Mouse (Mus musculus) limb, embryonic 13.5 days (tissue): ENCODE measurements around the gene Fyttd1. TPM values are rescaled to one million over a fixed set of nuclear protein-coding genes. Genes with fewer than 3 reads are reported as not detected.
"Not testable (repeated sequence)": the region's sequence is repeated elsewhere in the genome, so short reads cannot be mapped to it uniquely, and the experiment has no call there.

Source experiments
- ATAC-seq: fragments of 200-750 bp; cut with Nextera tagmentation; 2 replicates; pipeline ENCODE4 v1.8.0; 2017; ENCODE audit warnings: low read depth, moderate number of reproducible peaks, moderate TSS enrichment; ENCODE audit not compliant: low FRiP score
- H3K27ac ChIP-seq: fragments of 300-500 bp; sonication (generic); 2 replicates; pipeline ENCODE4 v1.5.1; 2015; ENCODE audit warnings: inconsistent platforms, mild to moderate bottlenecking, moderate library complexity
- H3K27me3 ChIP-seq: fragments of 300-500 bp; sonication (generic); 2 replicates; pipeline ENCODE4 v1.6.1; 2015; ENCODE audit warnings: mild to moderate bottlenecking, inconsistent platforms
- H3K36me3 ChIP-seq: fragments of 300-500 bp; sonication (generic); 2 replicates; pipeline ENCODE4 v1.6.1; 2015; ENCODE audit warnings: inconsistent platforms, mild to moderate bottlenecking, moderate library complexity
- H3K4me1 ChIP-seq: fragments of 300-500 bp; sonication (generic); 2 replicates; pipeline ENCODE4 v1.6.1; 2015; ENCODE audit warnings: inconsistent platforms
- H3K4me2 ChIP-seq: fragments of 300-500 bp; sonication (generic); replicated peaks from 2 replicates; pipeline ENCODE4 v1.6.1; 2015; ENCODE audit warnings: inconsistent platforms, mild to moderate bottlenecking, moderate library complexity
- H3K4me3 ChIP-seq: fragments of 300-500 bp; sonication (generic); 2 replicates; pipeline ENCODE4 v1.5.1; 2015; ENCODE audit warnings: moderate library complexity, mild to moderate bottlenecking, inconsistent platforms
- H3K9ac ChIP-seq: fragments of 300-500 bp; sonication (generic); 2 replicates; pipeline ENCODE4 v1.6.1; 2015; ENCODE audit warnings: mild to moderate bottlenecking, inconsistent platforms
- H3K9me3 ChIP-seq: fragments of 300-500 bp; sonication (generic); 2 replicates; pipeline ENCODE4 v1.6.1; 2016; ENCODE audit warnings: inconsistent platforms
- WGBS: fragments of 180-500 bp; shearing (Covaris S2); methylation state at CpG from one replicate; pipeline ENCODE4 v1.1.7; 2015; 5-methylcytosine and 5-hydroxymethylcytosine counted together
- polyA plus RNA-seq: library from polyadenylated mRNA; unstranded; fragments of >200 nt; fragmentation: Nextera tagmentation; extraction: Ambion mirVana; gene quantifications from 2 replicates; pipeline ENCODE4 v1.2.1, GENCODE M21; 2015

Fyttd1 gene
- polyA plus RNA-seq, 1 experiment from 2014 or later = 112 TPM

DNA sequence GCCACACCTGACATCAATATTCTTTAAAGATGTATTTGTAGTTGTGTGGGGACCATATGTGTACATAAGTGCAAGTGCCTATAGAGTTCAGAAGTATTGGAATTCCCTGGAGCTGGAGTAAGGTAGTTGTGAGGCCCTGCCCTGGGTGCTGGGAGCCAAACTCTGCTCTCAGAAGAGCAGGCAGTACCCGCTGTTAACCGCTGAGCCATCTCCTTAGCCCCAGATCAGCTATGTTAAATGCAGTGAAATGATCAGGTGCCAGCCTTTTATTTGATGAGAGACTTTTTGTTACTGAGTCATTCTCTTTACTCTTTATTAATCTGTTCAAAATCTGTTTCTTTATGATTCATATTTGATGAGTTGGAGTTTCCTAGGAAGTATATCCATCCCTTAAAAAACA is 52.6 kb downstream of the Fyttd1 start:
- Histone ChIP-seq H3K9me3 (no peaks in the 10 kb centered on the region), H3K27ac (no peak overlapping the region), H3K4me1 (peaks cover 1% of the 10 kb centered on the region; the same call in 1 of the 2 replicates), H3K27me3 (no peaks in the 10 kb centered on the region), H3K4me2 (no peak overlapping the region), H3K36me3 (0 out of 2 replicates have a peak, but pooled peaks cover 8% of the 10 kb centered on the region), H3K9ac (no peak overlapping the region), H3K4me3 (no peak overlapping the region)
- 44% methylated on average over 2 of the region's 2 CpGs for WGBS
- ATAC-seq = no peak

GRCm38 (mm10) chr16:32934470-32934869 is 57.2 kb downstream of the Fyttd1 start:
- no peak overlapping the region for H3K9ac ChIP-seq
- H3K4me1 ChIP-seq = peaks cover 10% of the 10 kb centered on the region
- no peaks in the 10 kb centered on the region for H3K9me3 ChIP-seq
- no peak overlapping the region for H3K4me3 ChIP-seq
- no peak for ATAC-seq
- H3K27me3 ChIP-seq = no peaks in the 10 kb centered on the region
- 72% methylated on average over 2 of the region's 2 CpGs for WGBS
- H3K27ac ChIP-seq = no peak overlapping the region
- H3K36me3 ChIP-seq = no peaks in the 10 kb centered on the region
- H3K4me2 ChIP-seq = no peak overlapping the region

DNA sequence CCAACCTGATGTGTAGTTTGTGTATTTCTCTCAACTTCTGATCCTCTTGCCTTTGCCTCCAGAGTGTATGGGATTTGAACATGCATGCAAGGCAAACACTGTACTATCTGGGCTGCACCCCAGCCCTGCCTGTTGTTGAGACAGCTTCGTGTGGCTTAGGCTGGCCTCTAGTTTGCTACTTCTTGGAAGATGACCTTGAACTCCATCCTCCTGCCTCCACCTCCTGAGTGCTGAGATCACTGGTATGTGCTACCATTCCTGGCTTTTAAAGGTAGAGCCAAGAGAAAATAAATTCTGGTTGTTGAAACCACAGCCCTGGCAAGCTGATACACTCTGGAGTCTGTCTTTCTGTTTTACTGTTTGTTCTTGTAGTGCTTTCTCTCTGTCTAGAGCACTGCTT is 57.8 kb downstream of the Fyttd1 start:
- no peak overlapping the region for H3K9ac ChIP-seq
- no peak for ATAC-seq
- 76% methylated on average over 1 of the region's 1 CpGs for WGBS

DNA sequence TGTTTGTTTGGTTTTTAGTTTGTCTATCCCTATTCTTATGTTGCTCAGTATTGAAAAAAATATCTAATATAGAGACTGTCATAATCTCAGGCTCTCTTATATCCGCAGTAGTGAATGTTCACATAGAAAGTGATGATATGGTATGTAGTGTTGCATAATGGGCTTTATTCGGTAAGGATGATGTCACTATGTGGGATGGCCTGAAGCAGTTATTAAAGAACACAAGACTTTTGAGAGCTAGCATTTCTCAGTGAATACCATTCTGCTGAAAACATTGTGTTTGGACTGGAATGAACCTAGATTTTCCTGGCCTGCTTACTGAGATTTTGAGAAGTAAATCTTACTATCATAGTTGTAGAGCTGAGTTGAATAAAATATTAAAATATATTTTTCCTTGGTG is 60.1 kb downstream of the Fyttd1 start:
- H3K4me2 ChIP-seq = no peak overlapping the region
- H3K9me3 ChIP-seq = 0 out of 2 replicates have a peak, but pooled peaks cover 3% of the 10 kb centered on the region
- no peak overlapping the region for H3K9ac ChIP-seq
- peaks cover 10% of the 10 kb centered on the region for H3K4me1 ChIP-seq
- no peak for ATAC-seq
- H3K4me3 ChIP-seq = no peak overlapping the region
- H3K36me3 ChIP-seq = no peaks in the 10 kb centered on the region
- H3K27ac ChIP-seq = no peak overlapping the region
- WGBS = 86% methylated on average over 2 of the region's 2 CpGs
- no peaks in the 10 kb centered on the region for H3K27me3 ChIP-seq

More for the DNA sequence above, 57.8 kb downstream of the Fyttd1 start:
- H3K9me3 ChIP-seq = no peaks in the 10 kb centered on the region
- no peak overlapping the region for H3K4me3 ChIP-seq
- no peak overlapping the region for H3K4me2 ChIP-seq
- no peaks in the 10 kb centered on the region for H3K27me3 ChIP-seq
- no peak overlapping the region for H3K27ac ChIP-seq
- H3K36me3 ChIP-seq = no peaks in the 10 kb centered on the region
- peaks cover 10% of the 10 kb centered on the region for H3K4me1 ChIP-seq

- not testable (repeated sequence) for H3K36me3 ChIP-seq, H3K9ac ChIP-seq, H3K27ac ChIP-seq, H3K4me2 ChIP-seq, H3K9me3 ChIP-seq, H3K27me3 ChIP-seq, H3K4me3 ChIP-seq, ATAC-seq
- WGBS = 35% methylated on average over 3 of the region's 3 CpGs
- peaks cover 14% of the 10 kb centered on the region for H3K4me1 ChIP-seq
These were observed 62.0 kb downstream of the Fyttd1 start for GRCm38 (mm10) chr16:32939301-32939700.

DNA sequence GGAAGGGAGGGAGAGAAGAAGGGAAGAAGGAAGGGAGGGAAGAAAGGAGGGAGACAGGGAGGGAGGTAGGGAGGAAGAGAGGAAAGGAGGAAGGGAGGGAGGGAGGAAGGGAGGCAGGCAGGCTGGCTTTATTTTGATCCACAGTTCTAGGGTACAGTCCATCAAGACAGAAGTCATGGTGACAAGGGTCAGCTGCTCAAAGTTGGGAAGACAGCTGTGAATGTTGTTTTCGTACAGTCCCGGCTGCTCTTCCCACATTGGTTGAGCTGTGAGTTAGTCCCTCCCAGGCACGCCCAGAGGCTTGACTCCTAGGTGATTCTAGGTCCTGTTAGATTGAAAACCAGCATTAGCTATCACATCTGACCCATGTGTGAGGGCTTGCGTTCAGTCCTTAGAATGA is 62.4 kb downstream of the Fyttd1 start:
- peaks cover 14% of the 10 kb centered on the region for H3K4me1 ChIP-seq
- not testable (repeated sequence) for H3K9me3 ChIP-seq, H3K4me3 ChIP-seq, H3K27me3 ChIP-seq, H3K4me2 ChIP-seq, H3K9ac ChIP-seq, H3K27ac ChIP-seq, ATAC-seq, H3K36me3 ChIP-seq
- 86% methylated on average over 4 of the region's 4 CpGs for WGBS

- H3K9me3 ChIP-seq, H3K27ac ChIP-seq, H3K4me1 ChIP-seq, H3K9ac ChIP-seq, H3K27me3 ChIP-seq, H3K4me3 ChIP-seq, H3K36me3 ChIP-seq, ATAC-seq, H3K4me2 ChIP-seq: not testable (repeated sequence)
- WGBS = 68% methylated on average over 2 of the region's 2 CpGs
These were observed 63.9 kb downstream of the Fyttd1 start for GRCm38 (mm10) chr16:32941226-32941625.

GRCm38 (mm10) chr16:32942694-32943093 is 65.4 kb downstream of the Fyttd1 start:
- Histone ChIP-seq H3K36me3 (no peaks in the 10 kb centered on the region), H3K27me3 (no peaks in the 10 kb centered on the region), H3K9me3 (0 out of 2 replicates have a peak, but pooled peaks cover 3% of the 10 kb centered on the region), H3K4me3 (no peak overlapping the region), H3K4me1 (peaks cover 6% of the 10 kb centered on the region), H3K27ac (no peak overlapping the region), H3K4me2 (no peak overlapping the region), H3K9ac (no peak overlapping the region)
- peak; percentile 57; the same call in 1 of the 2 replicates for ATAC-seq
- WGBS = 40% methylated on average over 5 of the region's 5 CpGs

- Histone ChIP-seq H3K4me2 (no peak overlapping the region), H3K9me3 (0 out of 2 replicates have a peak, but pooled peaks cover 3% of the 10 kb centered on the region), H3K4me1 (peaks cover 15% of the 10 kb centered on the region), H3K4me3 (no peak overlapping the region), H3K27me3 (no peaks in the 10 kb centered on the region), H3K36me3 (no peaks in the 10 kb centered on the region), H3K27ac (no peak overlapping the region), H3K9ac (no peak overlapping the region)
- WGBS = 71% methylated on average over 5 of the region's 5 CpGs
- no peak for ATAC-seq
These were observed 68.1 kb downstream of the Fyttd1 start for GRCm38 (mm10) chr16:32945379-32945778.

DNA sequence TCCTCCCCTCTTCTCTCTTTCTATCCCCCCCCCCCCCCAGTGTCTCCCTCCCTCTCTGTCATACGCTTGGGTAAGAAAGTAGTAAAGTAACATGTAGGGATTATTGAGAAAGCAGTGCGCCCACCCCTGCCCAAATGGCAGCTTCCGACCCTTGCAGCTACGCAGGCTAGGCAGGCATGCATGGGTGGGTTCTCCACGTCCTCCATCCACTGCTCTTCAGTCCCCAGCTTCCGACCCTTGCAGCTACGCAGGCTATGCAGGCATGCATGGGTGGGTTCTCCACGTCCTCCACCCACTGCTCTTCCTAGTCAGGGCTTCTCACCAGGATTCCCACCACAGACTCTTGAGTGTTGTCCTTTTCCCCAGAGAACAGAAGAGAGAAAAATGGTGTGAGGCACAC is 70.7 kb downstream of the Fyttd1 start:
- H3K27me3 ChIP-seq = no peaks in the 10 kb centered on the region
- no peak overlapping the region for H3K9ac ChIP-seq
- H3K4me1 ChIP-seq = peaks cover 11% of the 10 kb centered on the region
- no peak overlapping the region for H3K27ac ChIP-seq
- H3K36me3 ChIP-seq = peaks cover 7% of the 10 kb centered on the region; the same call in 1 of the 2 replicates
- 79% methylated on average over 8 of the region's 8 CpGs for WGBS
- no peak for ATAC-seq
- H3K4me3 ChIP-seq = no peak overlapping the region
- no peaks in the 10 kb centered on the region for H3K9me3 ChIP-seq
- no peak overlapping the region for H3K4me2 ChIP-seq

DNA sequence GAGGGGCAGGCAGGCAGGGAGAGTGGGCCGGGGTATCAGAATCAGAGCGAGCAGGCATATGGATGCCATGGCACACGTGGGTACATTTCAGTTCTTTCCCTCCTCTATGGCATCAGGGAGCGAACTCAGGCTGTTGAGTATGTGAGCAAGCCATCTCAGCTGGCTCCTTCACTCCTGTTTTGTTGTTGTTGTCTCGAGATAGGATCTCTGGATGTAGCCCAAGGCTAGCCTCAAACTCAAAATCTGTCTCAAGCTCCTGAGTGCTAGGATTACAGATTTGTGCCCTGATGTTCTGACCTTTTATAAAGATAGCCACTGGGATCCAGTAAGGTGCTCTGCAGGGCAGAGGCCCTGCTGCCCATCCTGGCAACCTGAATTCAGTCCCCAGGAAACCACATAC is 71.4 kb downstream of the Fyttd1 start:
- H3K9me3 ChIP-seq = no peaks in the 10 kb centered on the region
- ATAC-seq = no peak
- H3K9ac ChIP-seq = no peak overlapping the region
- H3K4me3 ChIP-seq = no peak overlapping the region
- 83% methylated on average over 5 of the region's 5 CpGs for WGBS
- H3K36me3 ChIP-seq = peaks cover 7% of the 10 kb centered on the region; the same call in 1 of the 2 replicates
- no peak overlapping the region for H3K27ac ChIP-seq
- H3K4me2 ChIP-seq = no peak overlapping the region
- H3K27me3 ChIP-seq = no peaks in the 10 kb centered on the region
- peaks cover 11% of the 10 kb centered on the region for H3K4me1 ChIP-seq

- Histone ChIP-seq H3K27ac (no peak overlapping the region), H3K9ac (no peak overlapping the region), H3K27me3 (no peaks in the 10 kb centered on the region), H3K4me2 (no peak overlapping the region), H3K4me1 (peaks cover 11% of the 10 kb centered on the region), H3K9me3 (no peaks in the 10 kb centered on the region), H3K4me3 (no peak overlapping the region), H3K36me3 (peaks cover 7% of the 10 kb centered on the region; the same call in 1 of the 2 replicates)
- ATAC-seq = no peak
These were observed 72.0 kb downstream of the Fyttd1 start for GRCm38 (mm10) chr16:32949281-32949680.

DNA sequence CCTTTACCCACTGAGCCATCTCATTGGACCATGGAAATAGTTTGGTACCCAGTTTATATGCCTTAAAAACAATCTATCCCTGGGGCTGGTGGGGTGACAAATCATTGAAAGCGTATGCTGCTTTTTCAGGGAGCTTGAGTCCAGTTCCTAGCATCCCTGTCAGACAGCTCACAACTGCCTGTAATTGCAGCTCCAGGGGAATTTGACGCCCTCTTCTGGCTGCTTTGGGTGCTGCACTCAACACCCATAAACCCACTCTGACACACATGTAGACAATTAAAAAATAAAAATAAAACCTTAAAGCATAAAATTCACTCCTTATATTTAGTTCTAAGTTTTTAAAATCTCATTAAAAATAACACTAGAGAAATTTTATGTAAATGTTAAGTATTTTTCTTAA is 73.8 kb downstream of the Fyttd1 start:
- Histone ChIP-seq H3K27ac (no peak overlapping the region), H3K9me3 (no peaks in the 10 kb centered on the region), H3K4me2 (no peak overlapping the region), H3K36me3 (peaks cover 16% of the 10 kb centered on the region), H3K4me1 (peaks cover 11% of the 10 kb centered on the region), H3K27me3 (no peaks in the 10 kb centered on the region), H3K9ac (no peak overlapping the region), H3K4me3 (no peak overlapping the region)
- no peak for ATAC-seq
- WGBS = 84% methylated on average over 2 of the region's 2 CpGs
